Mouse (Mus musculus): ENCODE measurements at regions not wholly inside any gene's neighbourhood (a gene's known extent, or its start where the extent isn't known, plus 50 kb on each side); places are given as distances from the start of the nearest gene placed in this dataset.

DNA sequence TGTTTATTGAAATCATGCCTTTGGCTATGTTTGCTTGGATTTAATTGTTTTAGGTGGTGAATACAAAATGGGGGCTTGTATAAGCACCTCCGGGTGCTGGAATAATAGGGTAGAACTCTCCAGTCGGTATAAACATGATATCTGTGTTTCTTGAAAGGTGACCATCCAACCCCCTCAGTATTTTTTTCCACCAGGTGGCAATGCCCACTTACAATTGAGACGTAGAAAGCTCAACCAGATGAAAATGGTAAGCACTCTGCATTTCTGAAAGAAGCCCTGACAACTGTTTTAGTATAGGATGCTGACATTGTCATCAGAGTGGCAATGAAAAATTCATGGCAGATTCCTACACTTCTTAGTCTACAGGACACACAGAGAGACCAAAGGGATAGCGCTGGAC lies 838.1 kb downstream of the Kcnj2 start:
- H3K36me3 ChIP-seq (replicated peaks) = no peaks in the 10 kb centered on the region
- no peak overlapping the region for H3K9ac ChIP-seq
- ATAC-seq (ENCODE audit: insufficient read depth) = no peak
- 60% methylated on average over 4 of the region's 4 CpGs for WGBS (ENCODE audit: insufficient replicate concordance)
- no peak overlapping the region for H3K4me2 ChIP-seq
- no peak overlapping the region for H3K27ac ChIP-seq (replicated peaks)
- no peaks in the 10 kb centered on the region for H3K9me3 ChIP-seq (replicated peaks)
- H3K4me3 ChIP-seq (replicated peaks) = no peak overlapping the region
- no peaks in the 10 kb centered on the region for H3K4me1 ChIP-seq (replicated peaks)
- H3K27me3 ChIP-seq = no peaks in the 10 kb centered on the region

DNA sequence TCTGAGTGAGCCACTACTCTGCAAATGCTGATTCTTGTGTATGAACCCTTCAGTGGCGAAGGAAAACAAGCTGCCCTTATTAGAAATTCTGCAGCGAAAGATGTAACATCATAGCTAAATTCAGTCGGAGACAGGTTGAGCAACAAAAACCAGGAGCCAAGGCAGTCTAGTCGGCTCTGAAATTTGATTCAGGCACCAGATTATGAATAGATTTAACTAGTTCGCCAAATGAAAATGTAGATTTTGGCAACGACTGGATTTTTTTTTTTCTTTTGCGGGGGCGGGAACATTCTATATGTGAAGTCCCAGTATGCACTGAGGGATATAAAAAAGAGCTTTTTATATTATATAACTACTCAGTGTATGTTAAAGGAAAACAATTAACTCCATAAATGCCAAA lies 847.9 kb downstream of the Kcnj2 start:
- Histone ChIP-seq H3K27ac (replicated peaks) (no peak overlapping the region), H3K36me3 (replicated peaks) (no peaks in the 10 kb centered on the region), H3K9ac (no peak overlapping the region), H3K27me3 (no peaks in the 10 kb centered on the region), H3K4me1 (replicated peaks) (no peaks in the 10 kb centered on the region), H3K4me3 (replicated peaks) (no peak overlapping the region), H3K9me3 (replicated peaks) (no peaks in the 10 kb centered on the region), H3K4me2 (no peak overlapping the region)
- WGBS (ENCODE audit: insufficient replicate concordance) = 61% methylated on average over 8 of the region's 8 CpGs
- no peak for ATAC-seq (ENCODE audit: insufficient read depth)

DNA sequence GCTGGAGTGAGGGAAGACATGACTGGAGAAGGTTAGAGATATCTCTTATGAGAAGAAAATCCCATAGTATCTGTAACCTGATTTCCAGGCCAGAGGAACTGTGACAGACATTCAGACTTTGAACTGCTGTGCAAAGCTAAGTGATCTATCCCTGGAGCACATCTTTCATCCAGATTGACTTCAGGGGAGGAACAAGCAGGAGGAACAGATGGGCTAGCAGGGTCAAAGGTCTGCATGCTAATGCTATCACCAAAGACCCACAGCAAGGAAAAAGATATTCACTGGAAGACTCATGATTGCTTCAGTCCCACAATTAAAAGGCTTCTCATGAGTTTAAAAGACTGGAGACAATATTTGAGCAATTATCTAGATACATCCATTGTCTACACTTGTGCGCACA lies 855.7 kb upstream of the Sox9 start:
- Histone ChIP-seq H3K4me3 (replicated peaks) (no peak overlapping the region), H3K36me3 (replicated peaks) (no peaks in the 10 kb centered on the region), H3K9ac (no peak overlapping the region), H3K27ac (replicated peaks) (no peak overlapping the region), H3K27me3 (no peaks in the 10 kb centered on the region), H3K4me2 (no peak overlapping the region), H3K4me1 (replicated peaks) (no peaks in the 10 kb centered on the region), H3K9me3 (replicated peaks) (no peaks in the 10 kb centered on the region)
- no peak for ATAC-seq (ENCODE audit: insufficient read depth)
- 78% methylated on average over 1 of the region's 1 CpGs for WGBS (ENCODE audit: insufficient replicate concordance)

DNA sequence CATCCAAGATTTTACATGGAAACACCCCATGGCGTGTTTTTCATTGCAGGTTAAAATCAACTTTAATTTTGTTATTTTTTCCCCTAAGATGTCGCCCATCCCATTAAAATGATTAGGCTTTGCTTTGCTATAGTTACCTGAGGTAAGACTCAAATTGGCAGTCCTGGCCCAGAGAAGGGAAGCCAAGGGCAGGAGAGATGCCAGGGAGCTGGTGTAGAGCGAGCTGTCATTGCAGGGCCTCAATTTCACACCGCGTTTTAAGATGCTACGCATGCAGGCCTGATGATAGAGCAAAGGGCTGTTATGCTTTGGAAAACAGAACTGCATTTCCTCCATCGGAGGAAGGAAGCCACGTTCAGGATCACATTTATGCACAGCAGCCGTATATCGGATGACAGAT lies 852.7 kb upstream of the Sox9 start:
- ATAC-seq (ENCODE audit: insufficient read depth) = no peak
- Histone ChIP-seq H3K27me3 (no peaks in the 10 kb centered on the region), H3K4me2 (no peak overlapping the region), H3K9ac (no peak overlapping the region), H3K4me1 (replicated peaks) (no peaks in the 10 kb centered on the region), H3K27ac (replicated peaks) (no peak overlapping the region), H3K4me3 (replicated peaks) (no peak overlapping the region), H3K36me3 (replicated peaks) (no peaks in the 10 kb centered on the region), H3K9me3 (replicated peaks) (no peaks in the 10 kb centered on the region)
- 73% methylated on average over 10 of the region's 10 CpGs for WGBS (ENCODE audit: insufficient replicate concordance)

DNA sequence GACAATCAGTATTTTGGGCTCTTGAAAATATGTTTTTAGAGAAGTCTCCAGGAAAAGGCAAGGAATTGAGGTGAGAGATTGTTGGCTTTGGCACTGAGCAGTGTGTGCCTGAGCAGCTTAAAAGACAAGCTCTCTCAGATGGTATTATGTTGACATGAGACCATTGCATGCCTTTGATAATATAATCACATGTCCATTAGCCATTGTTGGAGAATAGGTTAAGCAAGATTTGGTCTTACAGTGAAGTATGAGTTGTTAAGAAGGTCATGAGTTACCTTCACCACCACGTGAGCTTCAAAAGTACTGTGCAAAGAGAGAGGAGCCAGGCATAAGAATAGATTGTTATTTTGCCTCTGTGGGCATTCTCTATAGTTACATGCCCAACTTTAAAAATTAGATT lies 850.0 kb upstream of the Sox9 start:
- no peak for ATAC-seq (ENCODE audit: insufficient read depth)
- 42% methylated on average over 1 of the region's 1 CpGs for WGBS (ENCODE audit: insufficient replicate concordance)

DNA sequence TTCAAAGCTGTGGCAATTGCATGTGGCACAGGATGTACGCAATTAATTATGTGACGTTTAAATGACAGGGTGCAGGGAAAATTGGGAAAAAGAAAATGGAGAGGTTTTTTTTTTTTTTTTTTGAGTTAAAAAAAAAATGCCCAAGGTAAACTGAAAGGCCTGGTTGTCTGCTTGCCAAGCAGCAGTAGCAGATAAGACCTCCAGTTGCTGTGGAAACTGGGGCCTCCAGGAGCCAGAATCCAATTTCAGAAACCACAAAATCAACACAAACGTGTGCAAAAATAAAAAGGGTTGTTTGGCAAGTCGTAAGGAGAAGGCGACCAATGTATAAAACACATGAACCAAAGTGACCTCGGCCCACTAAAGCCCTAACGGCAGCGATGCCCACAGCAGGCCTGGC lies 837.7 kb upstream of the Sox9 start:
- Histone ChIP-seq H3K4me3 (replicated peaks) (no peak overlapping the region), H3K27ac (replicated peaks) (no peak overlapping the region), H3K4me2 (no peak overlapping the region), H3K9ac (no peak overlapping the region), H3K27me3 (no peaks in the 10 kb centered on the region), H3K36me3 (replicated peaks) (no peaks in the 10 kb centered on the region), H3K9me3 (replicated peaks) (no peaks in the 10 kb centered on the region), H3K4me1 (replicated peaks) (no peaks in the 10 kb centered on the region)
- ATAC-seq (ENCODE audit: insufficient read depth) = no peak
- WGBS (ENCODE audit: insufficient replicate concordance) = 50% methylated on average over 8 of the region's 8 CpGs

More for the DNA sequence above, 850.0 kb upstream of the Sox9 start:
- Histone ChIP-seq H3K36me3 (replicated peaks) (no peaks in the 10 kb centered on the region), H3K9ac (no peak overlapping the region), H3K4me2 (no peak overlapping the region), H3K27me3 (no peaks in the 10 kb centered on the region), H3K9me3 (replicated peaks) (no peaks in the 10 kb centered on the region), H3K4me1 (replicated peaks) (no peaks in the 10 kb centered on the region), H3K27ac (replicated peaks) (no peak overlapping the region), H3K4me3 (replicated peaks) (no peak overlapping the region)

DNA sequence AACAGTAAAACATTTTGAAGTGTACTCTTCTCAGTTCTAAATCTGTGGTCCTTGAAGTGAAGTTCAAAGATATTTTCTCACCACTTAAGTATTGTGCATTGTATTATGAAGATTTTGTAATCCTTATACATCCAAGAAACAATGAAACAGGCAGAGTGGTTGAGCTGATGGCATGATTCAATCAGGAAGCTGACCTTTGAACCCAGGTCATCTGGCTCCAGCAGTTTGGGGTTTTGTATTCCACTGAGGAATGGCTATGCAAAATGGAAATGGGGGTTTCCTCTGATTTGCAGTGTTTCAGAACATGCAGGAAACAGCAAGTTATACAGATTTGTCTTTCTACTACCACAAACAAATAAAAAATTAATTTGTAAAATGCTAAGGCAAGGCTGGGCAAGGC lies 836.2 kb upstream of the Sox9 start:
- ATAC-seq (ENCODE audit: insufficient read depth) = no peak
- H3K27me3 ChIP-seq = no peaks in the 10 kb centered on the region
- H3K9me3 ChIP-seq (replicated peaks) = no peaks in the 10 kb centered on the region
- H3K4me1 ChIP-seq (replicated peaks) = no peaks in the 10 kb centered on the region
- no peaks in the 10 kb centered on the region for H3K36me3 ChIP-seq (replicated peaks)
- no peak overlapping the region for H3K4me2 ChIP-seq
- no peak overlapping the region for H3K4me3 ChIP-seq (replicated peaks)
- H3K9ac ChIP-seq = no peak overlapping the region
- no peak overlapping the region for H3K27ac ChIP-seq (replicated peaks)

DNA sequence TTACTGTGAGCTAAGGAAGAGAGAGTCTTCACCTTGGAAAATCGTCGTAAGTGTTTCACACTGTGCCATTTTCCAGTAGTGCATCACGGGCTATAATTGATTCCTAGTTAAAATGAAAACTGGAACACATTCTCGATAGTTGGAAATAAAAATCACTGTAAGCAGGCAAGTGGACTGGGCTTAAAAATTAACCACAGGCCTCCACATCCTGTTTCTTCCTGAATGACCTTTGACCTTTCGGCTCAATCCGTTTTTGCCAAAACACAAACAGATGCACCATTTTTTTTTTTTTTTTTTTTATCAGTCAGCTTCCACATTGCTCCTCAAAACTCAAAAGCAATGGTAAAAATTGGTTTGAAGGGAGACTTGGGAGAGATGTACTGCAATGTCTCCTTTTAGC lies 834.4 kb upstream of the Sox9 start:
- no peaks in the 10 kb centered on the region for H3K4me1 ChIP-seq (replicated peaks)
- no peaks in the 10 kb centered on the region for H3K9me3 ChIP-seq (replicated peaks)
- no peak overlapping the region for H3K9ac ChIP-seq
- no peak overlapping the region for H3K27ac ChIP-seq (replicated peaks)
- H3K27me3 ChIP-seq = no peaks in the 10 kb centered on the region
- no peaks in the 10 kb centered on the region for H3K36me3 ChIP-seq (replicated peaks)
- no peak overlapping the region for H3K4me3 ChIP-seq (replicated peaks)
- WGBS (ENCODE audit: insufficient replicate concordance) = 58% methylated on average over 6 of the region's 6 CpGs
- no peak for ATAC-seq (ENCODE audit: insufficient read depth)
- no peak overlapping the region for H3K4me2 ChIP-seq

DNA sequence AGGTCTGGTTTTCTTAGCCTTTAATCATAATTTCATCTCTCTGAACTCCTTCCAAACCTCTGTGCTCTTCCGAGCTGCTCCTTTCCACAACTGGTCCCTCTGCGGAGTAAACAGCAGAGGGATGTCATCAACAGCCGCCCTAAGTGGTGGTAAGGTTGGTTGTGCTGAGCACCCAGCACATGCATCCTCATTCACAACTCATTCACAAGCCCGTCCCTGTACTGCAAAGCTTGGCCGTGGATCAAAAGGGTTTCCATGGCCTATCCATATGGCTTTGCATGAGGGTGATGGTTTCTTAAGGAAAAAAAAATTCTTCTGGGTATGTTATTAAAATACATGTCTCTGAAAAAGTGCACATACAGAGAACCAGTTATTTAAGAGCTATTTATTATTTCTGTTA lies 828.6 kb upstream of the Sox9 start:
- no peaks in the 10 kb centered on the region for H3K27me3 ChIP-seq
- no peak overlapping the region for H3K27ac ChIP-seq (replicated peaks)
- no peak for ATAC-seq (ENCODE audit: insufficient read depth)
- no peaks in the 10 kb centered on the region for H3K36me3 ChIP-seq (replicated peaks)
- no peak overlapping the region for H3K9ac ChIP-seq
- no peak overlapping the region for H3K4me3 ChIP-seq (replicated peaks)
- H3K9me3 ChIP-seq (replicated peaks) = no peaks in the 10 kb centered on the region
- H3K4me1 ChIP-seq (replicated peaks) = no peaks in the 10 kb centered on the region
- WGBS (ENCODE audit: insufficient replicate concordance) = 66% methylated on average over 5 of the region's 5 CpGs
- H3K4me2 ChIP-seq = no peak overlapping the region

DNA sequence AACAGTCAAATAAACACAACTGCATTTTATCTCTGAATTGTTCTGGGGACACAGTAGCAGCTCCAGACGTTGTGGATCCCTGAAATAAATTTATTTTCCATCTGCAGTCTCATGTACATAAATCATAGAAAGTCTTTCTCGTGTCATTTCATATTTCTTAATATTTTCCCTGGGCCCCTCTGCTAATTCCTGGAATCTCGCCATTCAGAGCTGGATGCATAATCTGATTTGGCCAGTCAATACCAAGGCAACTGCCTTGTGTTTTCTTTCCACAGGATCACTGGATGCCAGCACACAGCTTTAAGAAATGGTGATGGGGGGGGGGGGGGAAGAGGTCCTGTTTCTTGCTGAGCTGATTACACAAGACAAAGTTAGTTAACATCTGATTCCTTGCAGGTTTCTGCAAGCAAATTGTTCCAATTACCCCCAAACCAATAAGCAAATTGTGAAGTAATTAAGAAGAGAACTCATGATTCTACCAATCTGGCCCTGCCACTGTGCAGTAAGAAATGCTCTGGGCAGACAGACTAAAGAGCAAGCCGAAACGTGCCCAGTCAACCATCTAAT lies 824.2 kb upstream of the Sox9 start:
- H3K27me3 ChIP-seq = no peaks in the 10 kb centered on the region
- 58% methylated on average over 5 of the region's 5 CpGs for WGBS (ENCODE audit: insufficient replicate concordance)
- no peak overlapping the region for H3K27ac ChIP-seq (replicated peaks)

DNA sequence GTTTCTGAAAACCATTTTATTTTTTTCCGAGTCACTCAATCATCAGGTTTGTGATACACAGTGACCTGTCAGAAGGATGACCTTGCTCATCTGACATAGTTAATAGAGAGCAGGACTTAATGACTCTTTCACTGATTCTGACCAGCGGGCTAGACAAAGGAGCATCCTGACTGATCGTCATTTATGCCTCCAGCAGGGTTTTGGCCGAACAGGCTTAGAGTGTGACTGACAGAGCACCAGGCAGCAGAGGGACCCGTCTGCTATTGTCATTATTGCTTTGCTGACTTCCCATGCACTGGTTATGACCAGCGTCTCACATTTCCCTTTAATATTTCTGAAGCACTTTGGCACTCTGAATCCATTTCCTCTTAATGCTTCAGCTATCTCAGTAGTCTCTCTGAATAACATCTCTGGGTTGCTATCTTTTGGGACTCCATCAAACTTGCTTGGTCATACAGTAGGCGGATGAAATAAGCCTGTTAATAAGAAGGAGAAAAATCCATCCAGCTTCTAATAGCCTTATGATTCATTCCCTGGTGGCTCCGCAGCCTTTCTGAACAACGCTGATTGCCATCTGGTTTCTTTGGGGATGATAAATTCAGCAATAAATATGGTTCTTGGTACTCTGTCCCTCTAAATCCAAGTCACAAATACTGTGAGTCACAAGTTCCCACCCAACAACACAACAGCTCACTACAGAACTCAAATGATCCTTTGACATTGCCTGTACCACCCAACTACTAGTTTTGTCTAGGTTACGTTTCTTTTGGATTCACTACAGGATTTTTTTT lies 820.8 kb upstream of the Sox9 start:
- no peaks in the 10 kb centered on the region for H3K27me3 ChIP-seq
- no peak overlapping the region for H3K4me3 ChIP-seq (replicated peaks)
- no peaks in the 10 kb centered on the region for H3K9me3 ChIP-seq (replicated peaks)
- 63% methylated on average over 10 of the region's 10 CpGs for WGBS (ENCODE audit: insufficient replicate concordance)
- ATAC-seq (ENCODE audit: insufficient read depth) = no peak
- no peak overlapping the region for H3K27ac ChIP-seq (replicated peaks)
- no peaks in the 10 kb centered on the region for H3K4me1 ChIP-seq (replicated peaks)
- no peak overlapping the region for H3K4me2 ChIP-seq
- no peaks in the 10 kb centered on the region for H3K36me3 ChIP-seq (replicated peaks)
- no peak overlapping the region for H3K9ac ChIP-seq

More for the DNA sequence above, 824.2 kb upstream of the Sox9 start:
- Histone ChIP-seq H3K36me3 (replicated peaks) (no peaks in the 10 kb centered on the region), H3K9ac (no peak overlapping the region), H3K9me3 (replicated peaks) (no peaks in the 10 kb centered on the region), H3K4me2 (no peak overlapping the region), H3K4me3 (replicated peaks) (no peak overlapping the region), H3K4me1 (replicated peaks) (no peaks in the 10 kb centered on the region)
- no peak for ATAC-seq (ENCODE audit: insufficient read depth)

DNA sequence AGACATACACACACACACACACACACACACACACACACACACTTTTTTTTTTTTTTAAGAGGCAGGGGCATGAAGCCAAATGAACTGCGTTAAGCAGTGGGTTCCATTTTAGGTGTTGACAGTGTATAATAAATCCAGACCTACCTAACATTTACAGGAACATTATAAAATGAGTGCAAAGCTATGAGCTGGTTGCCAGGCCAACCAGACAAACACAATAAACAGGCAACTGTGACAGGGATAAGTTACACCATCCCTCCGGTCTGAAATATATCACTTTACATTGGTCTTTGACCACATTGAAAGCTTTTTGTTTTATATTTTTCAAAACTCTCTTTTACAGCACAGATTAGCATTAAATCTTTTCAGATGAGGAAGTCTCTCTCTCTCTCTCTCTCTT lies 820.2 kb upstream of the Sox9 start:
- Histone ChIP-seq H3K27me3 (no peaks in the 10 kb centered on the region), H3K4me2 (no peak overlapping the region), H3K9me3 (replicated peaks) (no peaks in the 10 kb centered on the region), H3K27ac (replicated peaks) (no peak overlapping the region), H3K36me3 (replicated peaks) (no peaks in the 10 kb centered on the region), H3K4me3 (replicated peaks) (no peak overlapping the region), H3K9ac (no peak overlapping the region), H3K4me1 (replicated peaks) (no peaks in the 10 kb centered on the region)
- 62% methylated on average over 2 of the region's 2 CpGs for WGBS (ENCODE audit: insufficient replicate concordance)
- no peak for ATAC-seq (ENCODE audit: insufficient read depth)
